Mouse (Mus musculus) adrenal gland, postnatal 14 days (tissue): ENCODE results near the gene Tceal9. TPM values are rescaled to one million over a fixed set of nuclear protein-coding genes. Genes with fewer than 3 reads are reported as not detected.
A peak's percentile ranks its signal among the peaks of the same experiment; 100 is the strongest.

Experiments used
- DNase-seq: peaks from one replicate; pipeline ENCODE4 v3.0.0; 2021; ENCODE audit warnings: mixed read lengths
- total RNA-seq: library from RNA; stranded (reverse); gene quantifications from 2 replicates; pipeline ENCODE4 v1.2.3, GENCODE M21; 2021

Gene Tceal9
- total RNA-seq, 1 experiment from 2014 or later, result 347 TPM

DNA sequence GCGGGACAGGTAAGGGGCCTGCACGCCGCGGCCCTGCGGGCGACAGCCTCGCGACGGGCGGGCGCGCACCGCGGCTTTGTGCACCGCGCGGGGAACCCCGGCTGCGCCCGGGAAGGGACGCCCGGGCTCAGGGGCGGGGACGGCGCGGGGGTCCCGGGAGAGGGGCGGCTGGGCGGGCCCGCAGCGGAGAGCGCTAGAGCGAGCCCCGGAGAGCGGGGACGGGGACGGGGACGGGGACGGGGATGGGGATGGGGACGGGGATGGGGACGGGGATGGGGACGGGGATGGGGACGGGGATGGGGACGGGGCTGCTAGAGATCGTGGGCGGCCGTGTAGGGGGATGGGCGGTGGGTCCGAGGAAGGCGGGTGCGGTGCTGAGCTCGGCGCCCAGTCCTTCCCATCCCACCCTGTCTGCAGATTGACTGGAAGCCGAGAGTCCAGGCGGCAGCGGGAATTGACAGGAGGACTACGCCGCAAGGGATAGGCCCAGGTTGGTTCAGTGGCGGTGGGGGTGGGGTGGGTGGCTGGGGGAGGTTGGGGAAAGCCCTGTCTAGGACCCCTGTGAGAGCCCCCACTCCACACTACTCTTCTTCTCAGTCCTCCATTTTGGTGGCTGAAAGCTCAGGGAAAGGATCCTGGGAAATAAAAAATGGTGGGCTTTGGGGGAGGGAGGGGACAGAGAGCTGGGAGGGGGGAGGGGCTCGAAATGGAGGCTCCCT, 25.7 kb downstream of the Tceal9 start:
- peak; percentile 6 for DNase-seq

DNA sequence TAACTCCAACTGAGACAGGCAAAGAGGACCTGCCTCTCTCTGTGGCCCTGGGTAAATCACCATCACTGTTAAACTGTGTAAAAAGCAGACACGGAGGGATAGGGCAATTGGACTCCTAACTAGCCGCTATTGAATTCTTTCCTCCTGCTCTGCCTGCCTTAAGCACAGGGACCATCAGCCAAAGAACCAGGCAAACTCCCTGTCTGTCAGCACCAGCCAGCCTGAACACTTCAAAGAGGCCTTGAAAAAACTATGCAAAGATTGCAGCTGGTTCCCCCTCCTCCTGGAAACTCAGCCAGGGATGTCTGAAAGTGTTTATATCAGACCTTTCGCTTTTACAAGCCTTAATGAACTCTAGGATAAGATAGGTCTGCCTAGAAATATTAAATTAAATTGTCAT, 29.7 kb downstream of the Tceal9 start:
- DNase-seq, result peak; percentile 4

DNA sequence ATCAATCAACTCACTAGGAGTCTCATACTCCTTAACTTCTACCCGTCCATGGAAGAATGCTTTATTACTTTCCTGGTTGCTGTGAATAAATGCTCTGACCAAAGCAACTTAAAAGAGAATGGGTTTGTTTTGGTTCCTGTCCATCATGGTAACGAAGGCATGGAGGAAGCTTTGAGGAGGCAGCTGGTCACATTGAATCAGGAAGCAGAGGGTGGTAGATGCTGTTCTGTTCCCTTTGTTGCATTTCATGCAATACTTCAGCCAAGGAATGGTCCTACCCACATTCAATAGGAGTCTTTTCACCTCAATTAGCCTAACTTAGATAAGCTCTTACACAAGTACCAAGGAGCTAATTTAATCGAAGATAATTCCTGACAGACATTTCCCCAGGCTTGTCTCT, 30.5 kb downstream of the Tceal9 start:
- DNase-seq, result no peak

- DNase-seq, result no peak
Observed at GRCm38 (mm10) chrX:136277577-136277976, 32.7 kb downstream of the Tceal9 start.

DNA sequence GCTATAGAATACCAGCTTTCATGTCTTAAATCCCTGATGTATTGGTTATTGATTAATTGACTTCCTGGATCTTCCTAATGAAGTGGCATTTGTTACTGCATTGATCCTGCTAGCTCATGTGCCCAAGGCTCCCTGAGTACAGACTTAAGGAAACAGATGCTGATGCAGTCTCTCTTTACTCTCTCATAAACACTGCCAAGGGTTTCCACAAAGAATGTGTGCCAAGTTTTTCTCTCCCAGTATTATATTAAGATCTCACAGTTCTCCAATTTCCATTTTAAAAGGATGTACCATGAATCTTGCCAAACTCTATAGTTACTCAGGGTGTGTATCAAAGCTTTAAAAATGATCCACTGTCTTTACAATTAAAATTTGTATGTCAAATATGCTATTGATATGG, 33.5 kb downstream of the Tceal9 start:
- DNase-seq, result no peak

DNA sequence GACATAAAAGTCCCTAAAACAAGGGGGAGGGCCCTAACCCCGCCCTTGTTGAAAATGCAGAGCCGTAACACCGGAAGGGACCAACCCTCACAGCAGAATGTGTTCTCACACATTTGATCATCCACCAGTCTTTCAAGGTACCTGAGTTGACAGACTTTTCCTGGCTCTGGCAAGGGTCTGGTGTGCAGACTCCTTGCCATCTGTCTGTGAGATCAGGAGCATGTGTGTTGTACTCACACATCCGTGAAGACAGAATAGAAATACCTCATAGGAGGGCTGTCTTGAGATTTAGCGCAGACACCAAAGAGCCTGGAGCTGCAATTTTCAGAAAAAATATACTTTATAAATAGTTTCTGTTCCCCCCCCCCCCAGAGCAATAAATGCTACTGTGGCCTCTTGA, 34.5 kb downstream of the Tceal9 start:
- no peak for DNase-seq

DNA sequence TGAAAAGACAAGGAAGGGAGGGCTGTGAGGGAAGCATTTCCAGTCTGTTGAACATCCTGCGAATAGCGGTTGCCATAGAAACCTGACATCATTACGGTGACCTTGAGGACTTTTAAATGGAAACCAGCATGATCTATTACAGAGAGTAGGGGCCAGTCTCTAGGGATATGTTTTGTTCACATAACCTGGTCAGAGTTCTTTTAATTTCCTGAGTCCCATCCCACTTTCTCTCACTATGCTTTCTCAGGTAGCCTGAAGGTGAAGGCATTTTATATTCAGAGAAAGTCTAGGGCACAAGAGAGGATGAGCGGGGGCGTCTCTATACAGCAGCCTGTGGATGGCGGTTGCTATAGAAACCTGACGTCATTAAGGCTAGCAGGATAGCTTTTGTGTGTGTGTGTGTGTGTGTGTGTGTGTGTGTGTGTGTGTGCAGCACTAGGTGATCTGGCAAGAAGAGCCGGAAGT, 46.0 kb downstream of the Tceal9 start:
- DNase-seq, result peak; percentile 13

Other genes starting within 250 kb of the Tceal9 start
- gene Arxes1, start 211.7 kb upstream of the Tceal9 start, total RNA-seq, result 20.4 and 23.2 TPM in 2 replicates
- 28.4 and 33.0 TPM in 2 replicates for gene Bex2, start 176.8 kb upstream of the Tceal9 start, total RNA-seq
- not detected in 2 replicates for gene Nxf3, start 159.8 kb upstream of the Tceal9 start, total RNA-seq
- gene Bex4, start 106.1 kb upstream of the Tceal9 start, total RNA-seq, result 13.8 and 14.8 TPM in 2 replicates
- 53.7 and 57.7 TPM in 2 replicates for gene Tceal8, start 72.7 kb upstream of the Tceal9 start, total RNA-seq
- 1.1 and 1.7 TPM in 2 replicates for gene Tceal5, start 41.2 kb upstream of the Tceal9 start, total RNA-seq
- not detected in 2 replicates for gene Tceal7, start 30.3 kb upstream of the Tceal9 start, total RNA-seq
- gene Bex1, start 29.6 kb upstream of the Tceal9 start, total RNA-seq, result 9.5 and 11.8 TPM in 2 replicates
- gene Bex3, start 25.2 kb downstream of the Tceal9 start, total RNA-seq, result 190 and 238 TPM in 2 replicates